Mouse (Mus musculus) olfactory bulb, adult 2 months (tissue): ENCODE measurements around the gene Muc3. TPM values are rescaled to one million over a fixed set of nuclear protein-coding genes. Genes with fewer than 3 reads are reported as not detected.
A peak's percentile ranks its signal among the peaks of the same experiment; 100 is the strongest.
"Not testable (repeated sequence)": the region's sequence is repeated elsewhere in the genome, so short reads cannot be mapped to it uniquely, and the experiment has no call there.

Experiments used
- H3K27ac ChIP-seq: fragments of 200-500 bp; 2 replicates; pipeline ENCODE4 v1.5.1; 2012; ENCODE audit warnings: low read depth, low read length; ENCODE audit not compliant: insufficient read depth
- H3K4me1 ChIP-seq: fragments of 200-500 bp; 2 replicates; pipeline ENCODE4 v1.6.1; 2012; ENCODE audit warnings: low read length; ENCODE audit not compliant: control insufficient read depth, insufficient read depth
- H3K4me3 ChIP-seq: fragments of 200-500 bp; 2 replicates; pipeline ENCODE4 v1.5.1; 2012; ENCODE audit warnings: mild to moderate bottlenecking, low read depth, low read length, moderate library complexity; ENCODE audit not compliant: insufficient read depth
- CTCF ChIP-seq: fragments of 200-500 bp; IDR thresholded peaks from 2 replicates; pipeline ENCODE4 v1.5.1; 2012; ENCODE audit warnings: low read depth, mild to moderate bottlenecking, low read length, moderate library complexity; ENCODE audit not compliant: insufficient read depth
- POLR2A ChIP-seq: fragments of 200-500 bp; IDR thresholded peaks from 2 replicates; pipeline ENCODE4 v1.6.1; 2012; ENCODE audit warnings: mild to moderate bottlenecking, low read depth, low read length, moderate library complexity; ENCODE audit not compliant: insufficient read depth
- WGBS: fragments of 180-500 bp; shearing (Covaris S2); methylation state at CpG from one replicate; pipeline ENCODE4 v1.1.7; 2018; 5-methylcytosine and 5-hydroxymethylcytosine counted together
- polyA plus RNA-seq: library from polyadenylated mRNA; stranded (reverse); fragments of >200 nt; gene quantifications from 2 replicates; pipeline ENCODE4 v1.2.4, GENCODE M21; 2012; ENCODE audit warnings: low replicate concordance; ENCODE audit not compliant: missing spikeins, insufficient read depth, insufficient read length

Muc3 gene
- polyA plus RNA-seq, 1 experiment, result not detected

GRCm38 (mm10) chr5:137131490-137131889, 17.6 kb downstream of the Muc3 start:
- no peaks in the 10 kb centered on the region for H3K4me1 ChIP-seq
- no peak for TF ChIP-seq CTCF
- TF ChIP-seq POLR2A, result no peak
- no peak overlapping the region for H3K4me3 ChIP-seq
- no peak overlapping the region for H3K27ac ChIP-seq
- WGBS, result 4% methylated on average over 3 of the region's 3 CpGs

- 34% methylated on average over 5 of the region's 5 CpGs for WGBS
- H3K4me3 ChIP-seq, result no peak overlapping the region
- TF ChIP-seq CTCF, result no peak
- no peak overlapping the region for H3K27ac ChIP-seq
- no peaks in the 10 kb centered on the region for H3K4me1 ChIP-seq
Observed at GRCm38 (mm10) chr5:137129281-137129680, 19.8 kb downstream of the Muc3 start.

- TF ChIP-seq POLR2A, result no peak
- TF ChIP-seq CTCF, result no peak
- Histone ChIP-seq H3K27ac (no peak overlapping the region), H3K4me1 (peaks cover 8% of the 10 kb centered on the region), H3K4me3 (no peak overlapping the region)
- 80% methylated on average over 4 of the region's 4 CpGs for WGBS
Observed at GRCm38 (mm10) chr5:137123516-137123915, 25.6 kb downstream of the Muc3 start.

DNA sequence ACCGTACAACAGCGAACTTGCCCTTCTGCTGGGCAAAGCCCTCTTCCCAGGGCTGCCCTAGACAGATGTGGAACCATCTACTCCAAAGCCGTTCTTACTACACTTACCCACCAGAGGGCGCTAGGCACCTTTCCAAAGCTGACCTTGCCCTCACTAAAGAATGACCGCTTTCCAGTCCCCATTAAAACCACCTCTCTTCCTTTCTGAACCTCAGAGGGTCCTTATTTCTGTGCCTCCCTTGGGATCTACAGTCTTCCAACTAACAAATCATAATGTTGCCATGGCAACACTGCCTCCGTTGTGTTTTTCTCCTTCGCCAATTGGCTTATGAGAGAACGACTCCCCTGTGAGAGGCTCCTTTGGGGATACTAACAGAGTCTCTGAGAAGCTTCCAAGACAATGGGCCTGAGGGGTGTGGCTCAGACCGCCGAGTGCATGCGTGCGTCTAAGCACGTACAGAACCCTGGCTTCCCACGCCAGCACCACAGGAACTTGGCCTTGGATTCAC, 26.4 kb downstream of the Muc3 start:
- no peak overlapping the region for H3K27ac ChIP-seq
- H3K4me3 ChIP-seq, result no peak overlapping the region
- TF ChIP-seq CTCF (peak; percentile 51), POLR2A (no peak)
- H3K4me1 ChIP-seq, result peaks cover 8% of the 10 kb centered on the region
- 9% methylated on average over 14 of the region's 14 CpGs for WGBS

GRCm38 (mm10) chr5:137121280-137121679, 27.8 kb downstream of the Muc3 start:
- peaks cover 12% of the 10 kb centered on the region for H3K4me1 ChIP-seq
- WGBS, result 77% methylated on average over 4 of the region's 4 CpGs
- no peak overlapping the region for H3K4me3 ChIP-seq
- H3K27ac ChIP-seq, result no peak overlapping the region
- TF ChIP-seq POLR2A, result no peak
- TF ChIP-seq CTCF, result no peak

DNA sequence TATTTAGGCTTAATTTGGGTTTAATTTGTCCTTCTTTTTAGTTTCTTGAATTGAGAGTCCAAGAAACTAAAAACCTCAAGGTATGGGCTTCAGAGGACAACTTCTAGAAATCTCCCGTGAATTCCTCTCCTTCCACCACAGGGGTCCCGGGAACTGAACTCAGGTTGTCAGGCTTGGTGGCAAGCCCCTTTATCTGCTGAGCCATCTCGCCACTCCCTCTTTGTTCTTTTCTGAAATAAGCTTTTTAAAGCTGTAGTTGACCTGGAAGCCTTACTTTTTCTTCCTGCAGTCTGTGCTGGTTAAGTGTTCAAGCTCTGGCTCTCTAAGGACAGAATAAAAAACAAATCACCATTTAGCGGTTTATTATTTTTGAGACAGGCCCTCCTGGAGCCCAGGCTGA, 30.2 kb downstream of the Muc3 start:
- Histone ChIP-seq H3K4me1 (peaks cover 19% of the 10 kb centered on the region), H3K27ac (no peak overlapping the region), H3K4me3 (no peak overlapping the region)
- WGBS, result 83% methylated on average over 4 of the region's 4 CpGs
- TF ChIP-seq CTCF (no peak), POLR2A (no peak)

GRCm38 (mm10) chr5:137117994-137118393, 31.1 kb downstream of the Muc3 start:
- H3K4me1 ChIP-seq, result peaks cover 15% of the 10 kb centered on the region
- WGBS, result 90% methylated on average over 3 of the region's 3 CpGs
- not testable (repeated sequence) for H3K4me3 ChIP-seq, H3K27ac ChIP-seq

DNA sequence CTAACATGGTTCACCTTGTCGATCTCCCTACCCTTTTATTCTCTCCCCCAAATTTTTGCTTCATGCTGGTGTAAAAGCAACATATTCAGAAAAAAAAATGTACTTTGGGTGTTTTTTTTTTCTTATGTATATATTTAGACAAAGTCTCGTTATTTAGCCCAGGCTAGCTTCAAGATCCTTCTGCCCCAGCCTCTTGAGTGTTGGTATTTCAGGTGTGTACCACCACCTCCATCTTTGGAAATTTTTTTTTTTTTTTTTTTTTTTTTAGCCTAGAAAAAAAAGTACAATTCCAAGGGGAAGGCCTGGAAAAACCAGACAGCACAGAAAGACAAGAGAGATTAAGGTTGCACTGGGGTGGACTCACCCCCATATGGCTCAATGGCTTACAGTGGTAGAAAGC, 32.1 kb downstream of the Muc3 start:
- WGBS, result 98% methylated on average over 2 of the region's 2 CpGs
- H3K4me1 ChIP-seq, result peaks cover 10% of the 10 kb centered on the region
- no peak overlapping the region for H3K27ac ChIP-seq
- no peak for TF ChIP-seq CTCF
- no peak for TF ChIP-seq POLR2A
- H3K4me3 ChIP-seq, result no peak overlapping the region

DNA sequence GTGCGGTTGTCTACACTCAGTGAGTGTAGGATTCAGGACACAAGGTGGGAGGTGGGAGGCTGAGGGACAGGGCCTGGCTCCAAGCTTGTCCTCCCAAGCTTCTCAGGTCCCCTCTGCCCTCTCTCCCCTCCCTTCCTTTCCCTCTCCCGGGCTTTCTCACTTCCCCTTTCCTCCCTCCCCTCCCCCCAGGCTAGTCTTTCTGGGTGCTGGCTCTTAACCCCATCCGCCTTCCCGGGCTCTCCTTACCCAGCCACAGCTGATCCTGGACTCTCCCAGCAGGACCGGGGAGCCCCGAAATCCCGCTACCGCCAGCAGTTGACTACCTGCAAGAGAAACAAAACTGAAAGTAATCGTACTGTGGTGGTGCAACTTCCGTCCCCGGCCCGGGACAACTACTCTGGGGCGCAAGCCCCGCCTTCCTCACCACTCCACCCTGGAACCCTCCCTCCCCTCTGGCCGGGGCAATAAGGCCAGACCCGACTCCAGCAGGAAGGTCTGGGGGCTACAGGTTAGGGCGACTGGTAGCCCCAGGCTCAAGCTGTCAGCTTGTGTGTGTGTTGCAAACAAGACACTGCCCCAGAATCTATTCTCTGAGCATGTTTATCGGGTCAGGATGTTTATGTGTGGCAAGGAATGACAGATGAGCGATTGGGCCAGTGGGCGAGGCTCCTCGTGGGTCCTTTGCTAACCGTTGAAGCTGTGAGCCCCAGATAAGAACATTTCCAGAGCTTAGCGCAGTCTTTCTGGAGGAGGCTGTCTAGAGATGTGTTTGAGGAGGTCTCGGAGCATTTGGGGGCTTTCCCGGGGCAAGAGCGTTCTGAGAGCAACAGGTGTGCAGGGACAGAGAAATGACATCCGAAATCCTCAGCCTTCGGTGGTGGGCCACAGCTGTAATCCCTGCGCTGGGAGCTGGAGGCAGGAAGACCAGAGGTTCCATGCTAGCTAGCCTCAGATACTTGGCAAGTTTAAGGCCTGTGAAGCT, 33.0 kb downstream of the Muc3 start, which contains the start of gene Trim56:
Gene Trim56 (minus strand): TSS at position 344 of the 982 bp plus-strand sequence.
- TF ChIP-seq POLR2A (no peak), CTCF (no peak)
- no peak within 1 kb of the TSS for H3K27ac ChIP-seq
- WGBS, result 16% methylated on average over 29 of the region's 29 CpGs

More for the DNA sequence above, 33.0 kb downstream of the Muc3 start, which contains the start of gene Trim56:
- Histone ChIP-seq H3K4me3 (peak within 1 kb of the TSS; percentile 51), H3K4me1 (peaks cover 10% of the 10 kb centered on the region)
